Mouse (Mus musculus) C2C12 (cell line): Measurements from ENCODE around the gene Emc8. TPM values are rescaled to one million over a fixed set of nuclear protein-coding genes. Genes with fewer than 3 reads are reported as not detected.

Experiments used
- H3K27me3 ChIP-seq: one replicate; pipeline ENCODE4 v1.6.1; 2011; ENCODE audit not compliant: control insufficient read depth, insufficient read depth, insufficient read length
- H3K36me3 ChIP-seq: one replicate; pipeline ENCODE4 v1.6.1; 2011; ENCODE audit not compliant: control insufficient read depth, insufficient read depth
- H3K4me3 ChIP-seq: one replicate; pipeline ENCODE4 v1.5.1; 2011; ENCODE audit warnings: mild to moderate bottlenecking, control low read depth; ENCODE audit not compliant: poor library complexity, insufficient read depth, severe bottlenecking
- H3K79me2 ChIP-seq: one replicate; pipeline ENCODE4 v1.6.1; 2011; ENCODE audit not compliant: control insufficient read depth, insufficient read depth
- H3K79me3 ChIP-seq: one replicate; pipeline ENCODE4 v1.6.1; 2011; ENCODE audit warnings: low read depth, control low read depth
- H3ac ChIP-seq: one replicate; pipeline ENCODE3; 2011; ENCODE audit warnings: low read depth; ENCODE audit not compliant: control insufficient read depth, insufficient read length
- CEBPB ChIP-seq: IDR thresholded peaks from one replicate; pipeline ENCODE4 v1.6.1; 2011; ENCODE audit warnings: low read depth, mild to moderate bottlenecking, control low read depth, moderate library complexity
- CTCF ChIP-seq: IDR thresholded peaks from one replicate; pipeline ENCODE4 v1.5.1; 2011; ENCODE audit not compliant: control insufficient read depth, insufficient read depth, insufficient read length
- FOSL1 ChIP-seq: IDR thresholded peaks from one replicate; pipeline ENCODE4 v1.8.0; 2011; ENCODE audit warnings: mild to moderate bottlenecking, low read length; ENCODE audit not compliant: poor library complexity, insufficient read depth, severe bottlenecking
- MAX ChIP-seq: IDR thresholded peaks from one replicate; pipeline ENCODE4 v1.6.1; 2011; ENCODE audit warnings: mild to moderate bottlenecking, control low read depth
- MYOD1 ChIP-seq: IDR thresholded peaks from one replicate; pipeline ENCODE4 v1.6.1; 2011; ENCODE audit warnings: low read depth; ENCODE audit not compliant: control insufficient read depth, insufficient read length
- MYOG ChIP-seq: IDR thresholded peaks from one replicate; pipeline ENCODE4 v1.6.1; 2011; ENCODE audit not compliant: control insufficient read depth, insufficient read length; ENCODE audit errors: extremely low read depth
- USF1 ChIP-seq: IDR thresholded peaks from one replicate; pipeline ENCODE4 v1.6.1; 2011; ENCODE audit warnings: low read depth, mild to moderate bottlenecking, control low read depth, moderate library complexity
- polyA plus RNA-seq: library from polyadenylated mRNA; unstranded; fragments of >200 nt; fragmentation: generic; extraction: Trizol; gene quantifications from one replicate; pipeline ENCODE4 v1.2.1, GENCODE M21; 2012; ENCODE audit warnings: missing spikeins

Emc8 gene
- polyA plus RNA-seq, 1 experiment = 240 TPM

DNA sequence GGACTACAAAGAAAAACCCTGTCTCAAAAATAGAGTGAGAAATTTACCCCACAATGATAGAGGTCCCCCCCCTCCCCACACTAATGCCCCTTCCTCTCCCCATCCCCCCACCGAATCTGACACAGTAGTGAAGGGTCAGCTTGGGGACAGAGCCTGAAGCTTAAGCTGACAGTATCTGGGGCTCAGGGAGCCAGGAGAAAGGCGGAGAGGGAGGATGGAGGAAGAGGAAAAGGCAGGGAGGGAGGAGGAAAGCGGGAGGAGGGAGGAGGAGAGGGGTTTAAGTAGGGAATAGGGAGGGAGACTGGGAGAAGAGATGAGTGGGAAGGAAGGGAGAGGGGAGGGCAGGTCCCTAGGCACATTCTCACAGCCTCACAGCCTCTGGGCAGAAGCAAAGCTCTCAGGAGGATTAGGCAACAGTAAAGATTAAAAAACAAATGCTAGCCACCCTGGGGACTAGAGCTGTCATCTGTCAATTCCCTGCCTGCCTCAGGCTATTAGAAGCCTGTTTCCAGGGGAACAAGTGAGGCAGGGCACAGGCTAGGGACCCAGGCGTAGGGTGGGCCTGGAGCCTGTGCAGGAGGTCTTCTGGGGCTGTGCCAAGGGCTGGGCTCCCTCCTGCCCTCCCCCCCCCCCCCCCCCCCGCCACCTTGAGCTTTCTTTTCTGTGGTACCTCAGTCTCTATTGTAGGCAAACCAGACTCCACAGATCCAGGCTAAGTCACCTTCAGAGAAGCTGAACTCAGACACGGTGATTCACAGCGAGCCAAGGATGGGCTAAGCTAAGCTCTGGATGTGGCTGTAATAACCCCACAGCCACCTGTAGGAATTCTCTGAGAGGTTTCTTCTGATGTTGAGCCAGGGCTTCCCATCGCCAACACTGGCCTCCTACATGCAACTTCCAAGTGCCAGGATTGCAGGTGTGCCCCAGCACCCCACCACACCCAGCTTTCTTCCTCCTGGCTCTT lies 51.4 kb downstream of the Emc8 start:
- no peak overlapping the region for H3ac ChIP-seq
- TF ChIP-seq CTCF = no peak
- TF ChIP-seq USF1 = no peak
- no peaks in the 10 kb centered on the region for H3K27me3 ChIP-seq
- no peak overlapping the region for H3K4me3 ChIP-seq
- no peaks in the 10 kb centered on the region for H3K79me3 ChIP-seq
- H3K36me3 ChIP-seq = no peaks in the 10 kb centered on the region
- no peaks in the 10 kb centered on the region for H3K79me2 ChIP-seq

DNA sequence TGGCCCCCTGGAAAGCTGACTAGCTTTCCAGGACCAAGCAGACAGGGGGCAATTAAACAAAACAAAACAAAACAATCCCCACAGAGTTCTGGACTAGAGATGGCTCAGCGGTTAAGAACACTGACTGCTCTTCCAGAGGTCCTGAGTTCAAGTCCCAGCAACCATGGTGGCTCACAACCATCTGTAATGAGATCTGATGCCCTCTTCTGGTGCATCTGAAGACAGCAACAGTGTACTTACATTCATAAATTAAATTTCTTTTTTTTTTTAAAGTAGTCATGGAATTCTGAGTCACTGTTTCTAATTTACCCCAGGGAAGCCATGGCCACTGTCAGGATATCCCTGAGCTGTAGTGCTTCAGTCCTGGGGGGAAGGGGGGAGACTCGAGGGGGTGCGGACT lies 53.9 kb downstream of the Emc8 start:
- Histone ChIP-seq H3K36me3 (no peaks in the 10 kb centered on the region), H3K27me3 (no peaks in the 10 kb centered on the region), H3K79me3 (no peaks in the 10 kb centered on the region), H3ac (no peak overlapping the region), H3K4me3 (no peak overlapping the region), H3K79me2 (no peaks in the 10 kb centered on the region)
- TF ChIP-seq CTCF = no peak
- TF ChIP-seq MYOD1 = no peak
- TF ChIP-seq CEBPB = no peak
- no peak for TF ChIP-seq USF1
- TF ChIP-seq MYOG = no peak
- TF ChIP-seq MAX = no peak
- TF ChIP-seq FOSL1 = no peak

DNA sequence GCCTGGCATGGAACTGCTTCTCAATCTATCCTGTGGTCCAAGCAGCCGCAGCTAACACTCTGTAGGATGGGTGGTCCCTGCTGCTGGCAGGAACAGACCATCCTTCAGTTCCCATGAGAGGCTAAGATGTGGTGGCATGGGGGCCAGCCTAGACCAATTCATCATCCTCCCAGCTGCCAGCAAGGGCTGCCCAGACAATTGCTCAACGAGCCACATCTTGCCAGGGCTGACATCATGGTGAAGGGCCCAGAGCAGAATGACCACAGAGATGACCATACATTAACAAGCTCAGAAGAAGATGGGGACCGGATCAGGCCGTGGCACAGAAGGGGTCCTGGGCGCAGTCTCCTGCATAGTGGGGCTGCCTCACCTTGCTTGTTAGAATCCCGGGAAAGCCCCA lies 57.5 kb downstream of the Emc8 start:
- Histone ChIP-seq H3K4me3 (no peak overlapping the region), H3K27me3 (peaks cover 4% of the 10 kb centered on the region), H3ac (no peak overlapping the region), H3K79me3 (no peaks in the 10 kb centered on the region), H3K79me2 (no peaks in the 10 kb centered on the region), H3K36me3 (no peaks in the 10 kb centered on the region)
- no peak for TF ChIP-seq MAX
- peak; percentile 42 for TF ChIP-seq MYOD1
- no peak for TF ChIP-seq CTCF
- peak; percentile 55 for TF ChIP-seq CEBPB

DNA sequence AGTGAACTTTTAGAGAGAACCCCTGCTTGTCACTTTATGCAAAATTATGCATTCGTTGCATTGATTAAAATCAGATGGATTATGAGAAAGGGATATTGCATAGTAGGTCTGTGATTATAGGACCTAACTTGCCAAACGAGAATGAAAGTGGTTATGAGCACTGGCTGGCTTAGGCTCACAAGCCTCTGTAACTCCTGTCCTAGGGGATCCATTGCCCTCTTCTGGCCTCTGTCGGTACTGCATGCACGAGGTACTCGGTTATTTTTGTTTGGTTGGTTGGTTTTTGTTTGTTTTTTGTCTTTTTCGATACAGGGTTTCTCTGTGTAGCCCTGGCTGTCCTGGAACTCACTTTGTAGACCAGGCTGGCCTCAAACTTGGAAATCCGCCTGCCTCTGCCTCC lies 60.5 kb downstream of the Emc8 start:
- TF ChIP-seq CTCF = peak; percentile 41
- no peak for TF ChIP-seq CEBPB
- TF ChIP-seq FOSL1 = no peak
- Histone ChIP-seq H3K4me3 (no peak overlapping the region), H3K79me3 (no peaks in the 10 kb centered on the region), H3ac (no peak overlapping the region), H3K36me3 (no peaks in the 10 kb centered on the region), H3K79me2 (no peaks in the 10 kb centered on the region), H3K27me3 (peaks cover 6% of the 10 kb centered on the region)

DNA sequence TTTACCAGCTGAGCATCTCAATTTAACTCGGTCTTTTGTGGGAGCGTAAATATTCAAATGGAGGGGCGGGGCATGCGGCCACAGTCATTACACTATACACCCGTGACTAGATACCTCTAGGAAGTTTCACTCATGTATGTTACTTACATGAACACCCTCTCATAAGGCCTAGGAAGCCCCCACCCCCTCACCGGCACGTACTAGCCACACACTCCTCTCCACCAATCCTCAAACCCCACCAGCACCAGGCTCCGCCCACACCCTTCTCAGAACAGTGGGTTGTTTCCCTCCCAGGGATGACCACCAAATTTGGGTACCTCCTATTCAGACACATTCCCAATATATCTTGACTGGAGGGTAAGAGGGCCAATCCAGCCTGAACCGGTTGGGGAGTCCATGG lies 60.9 kb downstream of the Emc8 start:
- no peaks in the 10 kb centered on the region for H3K79me3 ChIP-seq
- peaks cover 6% of the 10 kb centered on the region for H3K27me3 ChIP-seq
- no peak overlapping the region for H3ac ChIP-seq
- no peaks in the 10 kb centered on the region for H3K79me2 ChIP-seq
- H3K4me3 ChIP-seq = no peak overlapping the region
- no peak for TF ChIP-seq MAX
- TF ChIP-seq CTCF = no peak
- TF ChIP-seq CEBPB = no peak
- no peak for TF ChIP-seq FOSL1
- TF ChIP-seq USF1 = no peak
- TF ChIP-seq MYOD1 = no peak
- no peak for TF ChIP-seq MYOG
- no peaks in the 10 kb centered on the region for H3K36me3 ChIP-seq

Other genes starting within 250 kb of the Emc8 start
- 69.8 TPM for gene Gins2, start 79.3 kb downstream of the Emc8 start, polyA plus RNA-seq
- 2.6 TPM for gene 1190005I06Rik, start 20.9 kb downstream of the Emc8 start, polyA plus RNA-seq
- 2.3 TPM for gene Gm27021, start 494 bp downstream of the Emc8 start, polyA plus RNA-seq
- 1,270 TPM for gene Cox4i1, start 351 bp downstream of the Emc8 start, polyA plus RNA-seq
- gene Irf8, start 67.8 kb upstream of the Emc8 start, polyA plus RNA-seq = not detected